Mouse (Mus musculus): ENCODE results near the gene Gm20388. TPM values are rescaled to one million over a fixed set of nuclear protein-coding genes. Genes with fewer than 3 reads are reported as not detected.

Gene Gm20388
- polyA plus RNA-seq, 1 experiment: 28.1 TPM

GRCm38 (mm10) chr8:123083610-123084009, 3173.0 kb downstream of the Gm20388 start:
- H3K9ac ChIP-seq (ENCODE audit: low read depth, poor library complexity, severe bottlenecking): no peak overlapping the region
- H3K36me3 ChIP-seq (ENCODE audit: control insufficient read depth, insufficient read depth, low read length, poor library complexity, severe bottlenecking): peaks cover 39% of the 10 kb centered on the region
- H3K4me1 ChIP-seq (ENCODE audit: control insufficient read depth, insufficient read depth, low read length): no peaks in the 10 kb centered on the region
- H3K27me3 ChIP-seq (ENCODE audit: control insufficient read depth, insufficient read depth, low read length, poor library complexity, severe bottlenecking): no peaks in the 10 kb centered on the region
- TF ChIP-seq CTCF (IDR thresholded peaks at IDR 0.05; ENCODE audit: low read depth, low read length) (no peak), EP300 (IDR thresholded peaks at IDR 0.05; ENCODE audit: insufficient read depth, low read depth, low read length) (no peak), POLR2A (IDR thresholded peaks at IDR 0.05; ENCODE audit: insufficient read depth, low read length) (no peak)
- no peak overlapping the region for H3K27ac ChIP-seq (ENCODE audit: insufficient read depth, low read length)
- H3K9me3 ChIP-seq (replicated peaks; ENCODE audit: control insufficient read depth, insufficient read depth, low read length, poor library complexity, severe bottlenecking): no peaks in the 10 kb centered on the region
- no peak overlapping the region for H3K4me3 ChIP-seq (ENCODE audit: low read depth, low read length)

GRCm38 (mm10) chr8:123087289-123087688, 3176.6 kb downstream of the Gm20388 start:
- no peak for TF ChIP-seq EP300 (IDR thresholded peaks at IDR 0.05; ENCODE audit: insufficient read depth, low read depth, low read length)
- TF ChIP-seq POLR2A (IDR thresholded peaks at IDR 0.05; ENCODE audit: insufficient read depth, low read length): no peak
- no peak for TF ChIP-seq CTCF (IDR thresholded peaks at IDR 0.05; ENCODE audit: low read depth, low read length)
- Histone ChIP-seq H3K4me1 (ENCODE audit: control insufficient read depth, insufficient read depth, low read length) (no peaks in the 10 kb centered on the region), H3K36me3 (ENCODE audit: control insufficient read depth, insufficient read depth, low read length, poor library complexity, severe bottlenecking) (peaks cover 35% of the 10 kb centered on the region; the same call in 1 of the 2 replicates), H3K27ac (ENCODE audit: insufficient read depth, low read length) (no peak overlapping the region), H3K9ac (ENCODE audit: low read depth, poor library complexity, severe bottlenecking) (no peak overlapping the region), H3K27me3 (ENCODE audit: control insufficient read depth, insufficient read depth, low read length, poor library complexity, severe bottlenecking) (no peaks in the 10 kb centered on the region), H3K4me3 (ENCODE audit: low read depth, low read length) (no peak overlapping the region), H3K9me3 (replicated peaks; ENCODE audit: control insufficient read depth, insufficient read depth, low read length, poor library complexity, severe bottlenecking) (no peaks in the 10 kb centered on the region)

- Histone ChIP-seq H3K36me3 (ENCODE audit: control insufficient read depth, insufficient read depth, low read length, poor library complexity, severe bottlenecking) (peaks cover 11% of the 10 kb centered on the region), H3K27ac (ENCODE audit: insufficient read depth, low read length) (no peak overlapping the region), H3K4me1 (ENCODE audit: control insufficient read depth, insufficient read depth, low read length) (no peaks in the 10 kb centered on the region), H3K27me3 (ENCODE audit: control insufficient read depth, insufficient read depth, low read length, poor library complexity, severe bottlenecking) (no peaks in the 10 kb centered on the region), H3K9ac (ENCODE audit: low read depth, poor library complexity, severe bottlenecking) (no peak overlapping the region), H3K4me3 (ENCODE audit: low read depth, low read length) (no peak overlapping the region), H3K9me3 (replicated peaks; ENCODE audit: control insufficient read depth, insufficient read depth, low read length, poor library complexity, severe bottlenecking) (no peaks in the 10 kb centered on the region)
- TF ChIP-seq EP300 (IDR thresholded peaks at IDR 0.05; ENCODE audit: insufficient read depth, low read depth, low read length): no peak
- TF ChIP-seq CTCF (IDR thresholded peaks at IDR 0.05; ENCODE audit: low read depth, low read length): no peak
These were observed 3186.6 kb downstream of the Gm20388 start for GRCm38 (mm10) chr8:123097216-123097615.

GRCm38 (mm10) chr8:123097786-123098584, 3187.3 kb downstream of the Gm20388 start:
- H3K27ac ChIP-seq (ENCODE audit: insufficient read depth, low read length): no peak overlapping the region
- no peaks in the 10 kb centered on the region for H3K9me3 ChIP-seq (replicated peaks; ENCODE audit: control insufficient read depth, insufficient read depth, low read length, poor library complexity, severe bottlenecking)
- no peak overlapping the region for H3K4me3 ChIP-seq (ENCODE audit: low read depth, low read length)
- TF ChIP-seq EP300 (IDR thresholded peaks at IDR 0.05; ENCODE audit: insufficient read depth, low read depth, low read length): no peak
- peak; percentile 0 for TF ChIP-seq CTCF (IDR thresholded peaks at IDR 0.05; ENCODE audit: low read depth, low read length)
- H3K27me3 ChIP-seq (ENCODE audit: control insufficient read depth, insufficient read depth, low read length, poor library complexity, severe bottlenecking): no peaks in the 10 kb centered on the region
- no peak overlapping the region for H3K9ac ChIP-seq (ENCODE audit: low read depth, poor library complexity, severe bottlenecking)
- H3K4me1 ChIP-seq (ENCODE audit: control insufficient read depth, insufficient read depth, low read length): no peaks in the 10 kb centered on the region
- peaks cover 17% of the 10 kb centered on the region for H3K36me3 ChIP-seq (ENCODE audit: control insufficient read depth, insufficient read depth, low read length, poor library complexity, severe bottlenecking)

- H3K27ac ChIP-seq (ENCODE audit: insufficient read depth, low read length): peak overlapping the region; percentile 96
- peaks cover 29% of the 10 kb centered on the region for H3K36me3 ChIP-seq (ENCODE audit: control insufficient read depth, insufficient read depth, low read length, poor library complexity, severe bottlenecking)
- no peaks in the 10 kb centered on the region for H3K4me1 ChIP-seq (ENCODE audit: control insufficient read depth, insufficient read depth, low read length)
- no peaks in the 10 kb centered on the region for H3K27me3 ChIP-seq (ENCODE audit: control insufficient read depth, insufficient read depth, low read length, poor library complexity, severe bottlenecking)
- peak overlapping the region; percentile 53 for H3K4me3 ChIP-seq (ENCODE audit: low read depth, low read length)
- TF ChIP-seq POLR2A (IDR thresholded peaks at IDR 0.05; ENCODE audit: insufficient read depth, low read length): no peak
- peak; percentile 62; the same call in 1 of the 2 replicates for TF ChIP-seq EP300 (IDR thresholded peaks at IDR 0.05; ENCODE audit: insufficient read depth, low read depth, low read length)
- H3K9ac ChIP-seq (ENCODE audit: low read depth, poor library complexity, severe bottlenecking): peak overlapping the region; percentile 97
- no peaks in the 10 kb centered on the region for H3K9me3 ChIP-seq (replicated peaks; ENCODE audit: control insufficient read depth, insufficient read depth, low read length, poor library complexity, severe bottlenecking)
These were observed 3189.6 kb downstream of the Gm20388 start for GRCm38 (mm10) chr8:123100288-123100687.

- Histone ChIP-seq H3K4me1 (ENCODE audit: control insufficient read depth, insufficient read depth, low read length) (no peaks in the 10 kb centered on the region), H3K27ac (ENCODE audit: insufficient read depth, low read length) (peak overlapping the region; percentile 96), H3K4me3 (ENCODE audit: low read depth, low read length) (no peak overlapping the region), H3K36me3 (ENCODE audit: control insufficient read depth, insufficient read depth, low read length, poor library complexity, severe bottlenecking) (peaks cover 33% of the 10 kb centered on the region), H3K9me3 (replicated peaks; ENCODE audit: control insufficient read depth, insufficient read depth, low read length, poor library complexity, severe bottlenecking) (no peaks in the 10 kb centered on the region), H3K9ac (ENCODE audit: low read depth, poor library complexity, severe bottlenecking) (peak overlapping the region; percentile 97), H3K27me3 (ENCODE audit: control insufficient read depth, insufficient read depth, low read length, poor library complexity, severe bottlenecking) (no peaks in the 10 kb centered on the region)
- TF ChIP-seq POLR2A (IDR thresholded peaks at IDR 0.05; ENCODE audit: insufficient read depth, low read length) (no peak), CTCF (IDR thresholded peaks at IDR 0.05; ENCODE audit: low read depth, low read length) (no peak), EP300 (IDR thresholded peaks at IDR 0.05; ENCODE audit: insufficient read depth, low read depth, low read length) (no peak)
These were observed 3190.6 kb downstream of the Gm20388 start for GRCm38 (mm10) chr8:123101244-123101643.

All from ES-Bruce4 (cell line).